Mouse (Mus musculus): ENCODE measurements at regions not wholly inside any gene's neighbourhood (a gene's known extent, or its start where the extent isn't known, plus 50 kb on each side); places are given as distances from the start of the nearest gene placed in this dataset.

GRCm38 (mm10) chr12:26244701-26245100 is 170.4 kb downstream of the Rnf144a start:
- Histone ChIP-seq H3K4me3 (ENCODE audit: insufficient read depth, low read depth, low read length) (no peak overlapping the region), H3K27ac (replicated peaks; ENCODE audit: low read depth, low read length) (no peak overlapping the region), H3K4me1 (ENCODE audit: control insufficient read depth, insufficient read depth, insufficient read length, low read length) (no peaks in the 10 kb centered on the region)

GRCm38 (mm10) chr12:26227557-26228020 is 187.5 kb downstream of the Rnf144a start:
- no peaks in the 10 kb centered on the region for H3K4me1 ChIP-seq (ENCODE audit: control insufficient read depth, insufficient read depth, insufficient read length, low read length)
- H3K27ac ChIP-seq (replicated peaks; ENCODE audit: low read depth, low read length): no peak overlapping the region
- no peak overlapping the region for H3K4me3 ChIP-seq (ENCODE audit: insufficient read depth, low read depth, low read length)

GRCm38 (mm10) chr12:26226363-26226762 is 188.7 kb downstream of the Rnf144a start:
- no peaks in the 10 kb centered on the region for H3K4me1 ChIP-seq (ENCODE audit: control insufficient read depth, insufficient read depth, insufficient read length, low read length)
- H3K4me3 ChIP-seq (ENCODE audit: insufficient read depth, low read depth, low read length): no peak overlapping the region
- no peak overlapping the region for H3K27ac ChIP-seq (replicated peaks; ENCODE audit: low read depth, low read length)

- Histone ChIP-seq H3K27ac (replicated peaks; ENCODE audit: low read depth, low read length) (no peak overlapping the region), H3K4me1 (ENCODE audit: control insufficient read depth, insufficient read depth, insufficient read length, low read length) (no peaks in the 10 kb centered on the region), H3K4me3 (ENCODE audit: insufficient read depth, low read depth, low read length) (no peak overlapping the region)
Measured at GRCm38 (mm10) chr12:26212447-26212846, 202.6 kb downstream of the Rnf144a start.

GRCm38 (mm10) chr12:26211423-26211822 is 203.6 kb downstream of the Rnf144a start:
- no peak overlapping the region for H3K27ac ChIP-seq (replicated peaks; ENCODE audit: low read depth, low read length)
- H3K4me3 ChIP-seq (ENCODE audit: insufficient read depth, low read depth, low read length): no peak overlapping the region
- no peaks in the 10 kb centered on the region for H3K4me1 ChIP-seq (ENCODE audit: control insufficient read depth, insufficient read depth, insufficient read length, low read length)

- H3K4me1 ChIP-seq (ENCODE audit: control insufficient read depth, insufficient read depth, insufficient read length, low read length): no peaks in the 10 kb centered on the region
- no peak overlapping the region for H3K27ac ChIP-seq (replicated peaks; ENCODE audit: low read depth, low read length)
- H3K4me3 ChIP-seq (ENCODE audit: insufficient read depth, low read depth, low read length): no peak overlapping the region
Measured at GRCm38 (mm10) chr12:26206751-26207150, 208.3 kb downstream of the Rnf144a start.

- H3K4me3 ChIP-seq (ENCODE audit: insufficient read depth, low read depth, low read length): no peak overlapping the region
- no peaks in the 10 kb centered on the region for H3K4me1 ChIP-seq (ENCODE audit: control insufficient read depth, insufficient read depth, insufficient read length, low read length)
- no peak overlapping the region for H3K27ac ChIP-seq (replicated peaks; ENCODE audit: low read depth, low read length)
Measured at GRCm38 (mm10) chr12:26206036-26206435, 209.0 kb downstream of the Rnf144a start.

- Histone ChIP-seq H3K4me3 (ENCODE audit: insufficient read depth, low read depth, low read length) (no peak overlapping the region), H3K27ac (replicated peaks; ENCODE audit: low read depth, low read length) (no peak overlapping the region), H3K4me1 (ENCODE audit: control insufficient read depth, insufficient read depth, insufficient read length, low read length) (no peaks in the 10 kb centered on the region)
Measured at GRCm38 (mm10) chr12:26191982-26192576, 223.0 kb downstream of the Rnf144a start.

GRCm38 (mm10) chr12:26191268-26191981 is 223.6 kb downstream of the Rnf144a start:
- Histone ChIP-seq H3K4me1 (ENCODE audit: control insufficient read depth, insufficient read depth, insufficient read length, low read length) (no peaks in the 10 kb centered on the region), H3K4me3 (ENCODE audit: insufficient read depth, low read depth, low read length) (no peak overlapping the region), H3K27ac (replicated peaks; ENCODE audit: low read depth, low read length) (no peak overlapping the region)

GRCm38 (mm10) chr12:26188996-26189395 is 226.1 kb downstream of the Rnf144a start:
- Histone ChIP-seq H3K4me1 (ENCODE audit: control insufficient read depth, insufficient read depth, insufficient read length, low read length) (no peaks in the 10 kb centered on the region), H3K4me3 (ENCODE audit: insufficient read depth, low read depth, low read length) (no peak overlapping the region), H3K27ac (replicated peaks; ENCODE audit: low read depth, low read length) (no peak overlapping the region)

GRCm38 (mm10) chr12:26187091-26187862 is 227.8 kb downstream of the Rnf144a start:
- no peak overlapping the region for H3K27ac ChIP-seq (replicated peaks; ENCODE audit: low read depth, low read length)
- H3K4me3 ChIP-seq (ENCODE audit: insufficient read depth, low read depth, low read length): no peak overlapping the region
- no peaks in the 10 kb centered on the region for H3K4me1 ChIP-seq (ENCODE audit: control insufficient read depth, insufficient read depth, insufficient read length, low read length)

- no peak overlapping the region for H3K4me3 ChIP-seq (ENCODE audit: insufficient read depth, low read depth, low read length)
- no peak overlapping the region for H3K27ac ChIP-seq (replicated peaks; ENCODE audit: low read depth, low read length)
- H3K4me1 ChIP-seq (ENCODE audit: control insufficient read depth, insufficient read depth, insufficient read length, low read length): no peaks in the 10 kb centered on the region
Measured at GRCm38 (mm10) chr12:26184701-26185460, 230.2 kb downstream of the Rnf144a start.

- Histone ChIP-seq H3K27ac (replicated peaks; ENCODE audit: low read depth, low read length) (no peak overlapping the region), H3K4me1 (ENCODE audit: control insufficient read depth, insufficient read depth, insufficient read length, low read length) (no peaks in the 10 kb centered on the region), H3K4me3 (ENCODE audit: insufficient read depth, low read depth, low read length) (no peak overlapping the region)
Measured at GRCm38 (mm10) chr12:26183021-26183420, 232.0 kb downstream of the Rnf144a start.

- Histone ChIP-seq H3K27ac (replicated peaks; ENCODE audit: low read depth, low read length) (no peak overlapping the region), H3K4me1 (ENCODE audit: control insufficient read depth, insufficient read depth, insufficient read length, low read length) (no peaks in the 10 kb centered on the region), H3K4me3 (ENCODE audit: insufficient read depth, low read depth, low read length) (no peak overlapping the region)
Measured at GRCm38 (mm10) chr12:26180846-26181245, 234.2 kb downstream of the Rnf144a start.

- H3K4me3 ChIP-seq (ENCODE audit: insufficient read depth, low read depth, low read length): no peak overlapping the region
- no peak overlapping the region for H3K27ac ChIP-seq (replicated peaks; ENCODE audit: low read depth, low read length)
- H3K4me1 ChIP-seq (ENCODE audit: control insufficient read depth, insufficient read depth, insufficient read length, low read length): no peaks in the 10 kb centered on the region
Measured at GRCm38 (mm10) chr12:26176231-26176662, 238.8 kb downstream of the Rnf144a start.
